Mouse (Mus musculus): ENCODE results near the gene Arhgap25.

DNA sequence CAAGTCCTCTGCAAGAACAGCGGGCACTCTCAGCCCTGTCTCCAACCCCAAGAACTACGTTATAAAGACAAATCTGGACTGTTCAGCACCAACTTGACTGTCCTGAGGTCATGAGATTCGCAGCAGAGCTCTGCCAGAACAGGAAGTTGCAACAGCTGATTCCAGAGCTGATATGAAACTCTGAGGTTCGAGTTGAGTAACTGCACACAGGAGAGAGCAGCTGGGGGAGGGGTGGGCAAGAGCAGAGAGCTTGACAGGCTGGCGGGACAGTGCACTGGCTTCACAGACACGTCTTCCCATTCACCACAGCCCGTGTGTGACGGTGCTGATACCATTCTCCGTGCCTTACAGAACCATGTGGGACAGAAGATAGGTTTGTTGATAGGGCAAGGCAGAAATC is 9.0 kb upstream of the Arhgap25 start:
- TF ChIP-seq POLR2A (IDR thresholded peaks at IDR 0.05; ENCODE audit: insufficient read depth, low read length) (no peak), CTCF (IDR thresholded peaks at IDR 0.05; ENCODE audit: low read depth, low read length) (no peak), EP300 (IDR thresholded peaks at IDR 0.05; ENCODE audit: insufficient read depth, low read depth, low read length) (no peak)

Data from ES-Bruce4 (cell line).